Mouse (Mus musculus) forebrain, embryonic 10.5 days (tissue): Measurements from ENCODE around the gene Slc12a7. TPM values are rescaled to one million over a fixed set of nuclear protein-coding genes. Genes with fewer than 3 reads are reported as not detected.
A peak's percentile ranks its signal among the peaks of the same experiment; 100 is the strongest.
"Not testable (repeated sequence)": the region's sequence is repeated elsewhere in the genome, so short reads cannot be mapped to it uniquely, and the experiment has no call there.

Source experiments
- DNase-seq: peaks from one replicate; pipeline ENCODE4 v3.0.0-alpha.2; 2017; ENCODE audit warnings: low spot score; ENCODE audit errors: extremely low spot score
- H3K27ac ChIP-seq: fragments of 300-500 bp; sonication (generic); 2 replicates; pipeline ENCODE4 v1.5.1; 2016; ENCODE audit warnings: mild to moderate bottlenecking
- H3K27me3 ChIP-seq: fragments of 300-500 bp; sonication (generic); 2 replicates; pipeline ENCODE4 v1.6.1; 2016; ENCODE audit warnings: mild to moderate bottlenecking; ENCODE audit not compliant: poor library complexity, severe bottlenecking
- H3K36me3 ChIP-seq: fragments of 300-500 bp; sonication (generic); replicated peaks from 2 replicates; pipeline ENCODE4 v1.6.1; 2016; ENCODE audit warnings: mild to moderate bottlenecking, moderate library complexity
- H3K4me1 ChIP-seq: fragments of 300-500 bp; sonication (generic); 2 replicates; pipeline ENCODE4 v1.6.1; 2016
- H3K4me3 ChIP-seq: fragments of 300-500 bp; sonication (generic); 2 replicates; pipeline ENCODE4 v1.5.1; 2016; ENCODE audit warnings: mild to moderate bottlenecking, moderate library complexity
- H3K9me3 ChIP-seq: fragments of 300-500 bp; sonication (generic); 2 replicates; pipeline ENCODE4 v1.6.1; 2016; ENCODE audit warnings: mild to moderate bottlenecking, moderate library complexity
- WGBS: fragments of 180-500 bp; shearing (Covaris S2); methylation state at CpG from one replicate; pipeline ENCODE4 v1.1.7; 2016; 5-methylcytosine and 5-hydroxymethylcytosine counted together
- polyA plus RNA-seq: library from polyadenylated mRNA; unstranded; fragments of >200 nt; fragmentation: Nextera tagmentation; extraction: Ambion mirVana; gene quantifications from 2 replicates; pipeline ENCODE4 v1.2.1, GENCODE M21; 2016

Slc12a7 gene
- polyA plus RNA-seq, 1 experiment from 2014 or later, result 57.5 TPM

GRCm38 (mm10) chr13:73725315-73725714, 7.6 kb upstream of the Slc12a7 start:
- no peak overlapping the region for H3K27ac ChIP-seq
- H3K4me1 ChIP-seq, result peaks cover 19% of the 10 kb centered on the region
- H3K4me3 ChIP-seq, result no peak overlapping the region
- H3K36me3 ChIP-seq, result no peaks in the 10 kb centered on the region
- WGBS, result 82% methylated on average over 5 of the region's 5 CpGs
- no peak for DNase-seq
- H3K27me3 ChIP-seq, result peaks cover 5% of the 10 kb centered on the region; the same call in 1 of the 2 replicates
- no peaks in the 10 kb centered on the region for H3K9me3 ChIP-seq

- Histone ChIP-seq H3K4me1 (peaks cover 26% of the 10 kb centered on the region), H3K27me3 (peaks cover 23% of the 10 kb centered on the region), H3K9me3 (no peaks in the 10 kb centered on the region), H3K27ac (peak overlapping the region; percentile 44), H3K4me3 (no peak overlapping the region), H3K36me3 (no peaks in the 10 kb centered on the region)
- WGBS, result 7% methylated on average over 2 of the region's 2 CpGs
- DNase-seq, result no peak
Observed at GRCm38 (mm10) chr13:73727621-73728025, 5.3 kb upstream of the Slc12a7 start.

GRCm38 (mm10) chr13:73728633-73729032, 4.3 kb upstream of the Slc12a7 start:
- Histone ChIP-seq H3K27me3 (peaks cover 28% of the 10 kb centered on the region), H3K4me1 (peaks cover 29% of the 10 kb centered on the region), H3K4me3 (no peak overlapping the region), H3K9me3 (no peaks in the 10 kb centered on the region), H3K27ac (no peak overlapping the region), H3K36me3 (no peaks in the 10 kb centered on the region)
- DNase-seq, result no peak

- no peaks in the 10 kb centered on the region for H3K36me3 ChIP-seq
- peaks cover 29% of the 10 kb centered on the region for H3K4me1 ChIP-seq
- 94% methylated on average over 1 of the region's 1 CpGs for WGBS
Observed at GRCm38 (mm10) chr13:73730913-73731312, 2.0 kb upstream of the Slc12a7 start.

GRCm38 (mm10) chr13:73732235-73732634, 659 bp upstream of the Slc12a7 start:
- peaks cover 25% of the 10 kb centered on the region for H3K4me1 ChIP-seq
- no peaks in the 10 kb centered on the region for H3K36me3 ChIP-seq
- H3K27me3 ChIP-seq, result peaks cover 46% of the 10 kb centered on the region
- H3K4me3 ChIP-seq, result peak overlapping the region; percentile 59
- WGBS, result 78% methylated on average over 7 of the region's 7 CpGs
- no peak for DNase-seq
- no peak overlapping the region for H3K27ac ChIP-seq
- H3K9me3 ChIP-seq, result no peaks in the 10 kb centered on the region

More at GRCm38 (mm10) chr13:73730913-73731312, 2.0 kb upstream of the Slc12a7 start:
- peaks cover 46% of the 10 kb centered on the region for H3K27me3 ChIP-seq
- no peak overlapping the region for H3K4me3 ChIP-seq
- no peak for DNase-seq
- no peaks in the 10 kb centered on the region for H3K9me3 ChIP-seq
- no peak overlapping the region for H3K27ac ChIP-seq

GRCm38 (mm10) chr13:73734379-73734778, 1.5 kb downstream of the Slc12a7 start:
- no peak for DNase-seq
- Histone ChIP-seq H3K27me3 (peaks cover 46% of the 10 kb centered on the region), H3K4me1 (peaks cover 16% of the 10 kb centered on the region), H3K9me3 (no peaks in the 10 kb centered on the region), H3K27ac (no peak overlapping the region), H3K36me3 (no peaks in the 10 kb centered on the region), H3K4me3 (no peak overlapping the region)
- WGBS, result 100% methylated on average over 1 of the region's 1 CpGs

- 91% methylated on average over 8 of the region's 8 CpGs for WGBS
Observed at GRCm38 (mm10) chr13:73735270-73735669, 2.4 kb downstream of the Slc12a7 start.

GRCm38 (mm10) chr13:73735928-73736327, 3.0 kb downstream of the Slc12a7 start:
- H3K9me3 ChIP-seq, result no peaks in the 10 kb centered on the region
- no peak for DNase-seq

More at GRCm38 (mm10) chr13:73735270-73735669, 2.4 kb downstream of the Slc12a7 start:
- Histone ChIP-seq H3K4me1 (peaks cover 16% of the 10 kb centered on the region), H3K27ac (no peak overlapping the region), H3K9me3 (no peaks in the 10 kb centered on the region), H3K4me3 (no peak overlapping the region), H3K36me3 (no peaks in the 10 kb centered on the region), H3K27me3 (peaks cover 46% of the 10 kb centered on the region)
- DNase-seq, result no peak

GRCm38 (mm10) chr13:73736943-73737342, 4.0 kb downstream of the Slc12a7 start:
- no peak overlapping the region for H3K27ac ChIP-seq
- H3K4me3 ChIP-seq, result no peak overlapping the region
- no peaks in the 10 kb centered on the region for H3K36me3 ChIP-seq
- WGBS, result 86% methylated on average over 3 of the region's 3 CpGs
- no peaks in the 10 kb centered on the region for H3K9me3 ChIP-seq
- H3K27me3 ChIP-seq, result peaks cover 35% of the 10 kb centered on the region
- DNase-seq, result no peak
- H3K4me1 ChIP-seq, result peaks cover 16% of the 10 kb centered on the region

More at GRCm38 (mm10) chr13:73735928-73736327, 3.0 kb downstream of the Slc12a7 start:
- 77% methylated on average over 2 of the region's 2 CpGs for WGBS
- H3K4me3 ChIP-seq, result no peak overlapping the region
- peaks cover 16% of the 10 kb centered on the region for H3K4me1 ChIP-seq
- H3K27ac ChIP-seq, result no peak overlapping the region
- H3K27me3 ChIP-seq, result peaks cover 45% of the 10 kb centered on the region
- H3K36me3 ChIP-seq, result no peaks in the 10 kb centered on the region

GRCm38 (mm10) chr13:73740399-73740944, 7.6 kb downstream of the Slc12a7 start:
- H3K4me3 ChIP-seq, H3K9me3 ChIP-seq, H3K27me3 ChIP-seq, H3K36me3 ChIP-seq, DNase-seq, H3K27ac ChIP-seq: not testable (repeated sequence)
- WGBS, result 59% methylated on average over 2 of the region's 2 CpGs
- H3K4me1 ChIP-seq, result peaks cover 19% of the 10 kb centered on the region

- no peak for DNase-seq
- WGBS, result 62% methylated on average over 4 of the region's 4 CpGs
- Histone ChIP-seq H3K27me3 (no peaks in the 10 kb centered on the region), H3K4me1 (peaks cover 20% of the 10 kb centered on the region), H3K4me3 (no peak overlapping the region), H3K9me3 (no peaks in the 10 kb centered on the region), H3K27ac (0 out of 2 replicates have a peak overlapping the region, but pooled peaks have one; percentile 8), H3K36me3 (no peaks in the 10 kb centered on the region)
Observed at GRCm38 (mm10) chr13:73742944-73743343, 10.1 kb downstream of the Slc12a7 start.

GRCm38 (mm10) chr13:73743662-73744061, 10.8 kb downstream of the Slc12a7 start:
- Histone ChIP-seq H3K9me3 (no peaks in the 10 kb centered on the region), H3K36me3 (no peaks in the 10 kb centered on the region), H3K4me3 (no peak overlapping the region), H3K27me3 (peaks cover 7% of the 10 kb centered on the region), H3K27ac (no peak overlapping the region), H3K4me1 (peaks cover 27% of the 10 kb centered on the region)
- WGBS, result 72% methylated on average over 3 of the region's 3 CpGs
- no peak for DNase-seq

GRCm38 (mm10) chr13:73748663-73749440, 16.0 kb downstream of the Slc12a7 start:
- peak; percentile 30 for DNase-seq
- Histone ChIP-seq H3K27ac (peak overlapping the region; percentile 53; the same call in 1 of the 2 replicates), H3K9me3 (no peaks in the 10 kb centered on the region), H3K27me3 (peaks cover 19% of the 10 kb centered on the region), H3K4me3 (no peak overlapping the region), H3K4me1 (peaks cover 54% of the 10 kb centered on the region), H3K36me3 (no peaks in the 10 kb centered on the region)
- 35% methylated on average over 15 of the region's 15 CpGs for WGBS
